Mouse (Mus musculus): ENCODE results near the gene Art5.

DNA sequence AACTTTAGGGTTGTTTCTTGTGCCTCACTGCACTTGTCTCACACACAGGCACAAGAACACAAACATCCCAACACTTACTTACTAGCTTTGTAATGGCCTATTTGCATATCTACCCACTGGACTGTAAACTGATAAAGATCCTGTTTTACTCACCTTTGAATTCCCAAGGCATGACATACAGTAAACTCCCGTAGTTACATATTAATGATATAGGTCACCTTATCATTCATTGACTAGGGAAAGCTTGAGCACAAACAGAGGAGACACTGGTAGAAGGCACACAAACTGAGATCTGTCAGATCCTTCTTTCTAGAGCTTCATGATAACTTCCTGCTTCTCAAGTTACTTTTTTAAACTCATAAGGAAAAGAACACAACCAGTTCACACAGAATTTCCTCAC lies 47.1 kb downstream of the Art5 start:
- TF ChIP-seq ZNF384 (IDR thresholded peaks at IDR 0.05; ENCODE audit: low read depth, low read length) (no peak), HCFC1 (IDR thresholded peaks at IDR 0.05; ENCODE audit: borderline replicate concordance, insufficient read depth, low read length) (no peak), CHD2 (IDR thresholded peaks at IDR 0.05; ENCODE audit: low read depth, low read length) (no peak), MAFK (IDR thresholded peaks at IDR 0.05; ENCODE audit: insufficient read depth, low read depth, low read length) (no peak), ZC3H11A (IDR thresholded peaks at IDR 0.05; ENCODE audit: borderline replicate concordance, low read depth, low read length) (no peak)

Measured in ES-E14 (cell line).